Mouse (Mus musculus) CH12.LX (cell line): ENCODE data around the gene Sugct. TPM values are rescaled to one million over a fixed set of nuclear protein-coding genes. Genes with fewer than 3 reads are reported as not detected.
A peak's percentile ranks its signal among the peaks of the same experiment; 100 is the strongest.

Source experiments
- DNase-seq: peaks from one replicate; pipeline ENCODE4 v3.0.0-alpha.2; 2013; ENCODE audit errors: extremely low read depth
- H3K27ac ChIP-seq: 2 replicates; pipeline ENCODE4 v1.5.1; 2012; ENCODE audit warnings: low read depth, mild to moderate bottlenecking, control low read depth, moderate library complexity; ENCODE audit not compliant: insufficient read depth
- H3K27me3 ChIP-seq: replicated peaks from 2 replicates; pipeline ENCODE3; 2012; ENCODE audit warnings: inconsistent platforms
- H3K36me3 ChIP-seq, 2 experiments: replicated peaks in 1 of 2; 2 replicates each; pipeline versions ENCODE3 to v1.6.1; 2012; ENCODE audit warnings: inconsistent platforms in 1 of 2, low read length in 1 of 2, mild to moderate bottlenecking in 1 of 2, mixed read lengths in 1 of 2, moderate library complexity in 1 of 2; ENCODE audit not compliant: control insufficient read depth in 1 of 2, insufficient read depth in 1 of 2
- H3K4me1 ChIP-seq, 2 experiments: 2 replicates each; pipeline ENCODE4 v1.6.1; 2012; ENCODE audit warnings: inconsistent platforms in 1 of 2, moderate library complexity in 1 of 2; ENCODE audit not compliant: insufficient read depth in 2 of 2, control insufficient read depth in 1 of 2
- H3K4me2 ChIP-seq: 2 replicates; pipeline ENCODE4 v1.6.1; 2012; ENCODE audit warnings: low read depth, mild to moderate bottlenecking, control low read depth; ENCODE audit not compliant: poor library complexity, insufficient read depth, severe bottlenecking
- H3K4me3 ChIP-seq, 3 experiments: fragments of 150-350 bp in 1 of 3; sonication (generic) in 1 of 3; replicated peaks in 1 of 3; 2 replicates each; pipeline versions ENCODE3 to v1.5.1; 2011 to 2012; ENCODE audit warnings: low read depth in 2 of 3, low read length in 2 of 3, mild to moderate bottlenecking in 2 of 3, moderate library complexity in 2 of 3, control low read depth in 1 of 3, improper control_type of control experiment in 1 of 3, inconsistent platforms in 1 of 3, mixed read lengths in 1 of 3; ENCODE audit not compliant: poor library complexity in 1 of 3
- H3K79me2 ChIP-seq: replicated peaks from 2 replicates; pipeline ENCODE4 v1.6.1; 2012; ENCODE audit warnings: mild to moderate bottlenecking, moderate library complexity; ENCODE audit not compliant: control insufficient read depth, poor library complexity, insufficient read depth, severe bottlenecking; ENCODE audit errors: extremely low read depth
- H3K9ac ChIP-seq: 2 replicates; pipeline ENCODE4 v1.6.1; 2012; ENCODE audit warnings: low read depth, mild to moderate bottlenecking, control low read depth, moderate library complexity; ENCODE audit not compliant: insufficient read depth
- H3K9me3 ChIP-seq: replicated peaks from 2 replicates; pipeline ENCODE3; 2012; ENCODE audit warnings: low read length, inconsistent platforms, mixed read lengths
- BHLHE40 ChIP-seq: IDR thresholded peaks from 2 replicates; pipeline ENCODE4 v1.6.1; 2011; ENCODE audit warnings: mild to moderate bottlenecking, low read depth, low read length, improper control_type of control experiment
- E2F4 ChIP-seq: IDR thresholded peaks from 2 replicates; pipeline ENCODE4 v1.6.1; 2011; ENCODE audit warnings: low read depth, low read length, improper control_type of control experiment; ENCODE audit not compliant: insufficient replicate concordance
- ELF1 ChIP-seq: IDR thresholded peaks from 2 replicates; pipeline ENCODE4 v1.6.1; 2014; ENCODE audit warnings: low read depth, mild to moderate bottlenecking, inconsistent platforms, low read length, improper control_type of control experiment
- EP300 ChIP-seq: IDR thresholded peaks from 2 replicates; pipeline ENCODE4 v1.6.1; 2011; ENCODE audit warnings: low read length, improper control_type of control experiment
- HCFC1 ChIP-seq: IDR thresholded peaks from 2 replicates; pipeline ENCODE4 v1.6.1; 2012; ENCODE audit warnings: low read depth, mild to moderate bottlenecking, inconsistent platforms, low read length, improper control_type of control experiment
- JUND ChIP-seq: conservative IDR thresholded peaks from 2 replicates; pipeline ENCODE4 v1.6.1; 2011; ENCODE audit warnings: low read depth, low read length, improper control_type of control experiment
- MYC ChIP-seq: IDR thresholded peaks from 2 replicates; pipeline ENCODE4 v1.6.1; 2011; ENCODE audit warnings: low read depth, mild to moderate bottlenecking, improper control_type of control experiment, low read length
- PAX5 ChIP-seq: IDR thresholded peaks from 2 replicates; pipeline ENCODE4 v1.6.1; 2012; ENCODE audit warnings: low read length, inconsistent platforms, mixed read lengths
- RCOR1 ChIP-seq: conservative IDR thresholded peaks from 2 replicates; pipeline ENCODE4 v1.6.1; 2012; ENCODE audit warnings: low read depth, mild to moderate bottlenecking, inconsistent platforms, low read length, improper control_type of control experiment
- SIN3A ChIP-seq: IDR thresholded peaks from 2 replicates; pipeline ENCODE4 v1.6.1; 2012; ENCODE audit warnings: low read length, improper control_type of control experiment, inconsistent platforms
- USF2 ChIP-seq: conservative IDR thresholded peaks from 2 replicates; pipeline ENCODE4 v1.6.1; 2011; ENCODE audit warnings: low read depth, low read length, improper control_type of control experiment
- dilution Hi-C: fragments of 300-500 bp; cut with MboI; formaldehyde crosslinking; loops from 2 replicates; pipeline ENCODE4 v1.14.3; 2020; ENCODE audit warnings: low sequenced_read_pairs; ENCODE audit not compliant: extremely low pct_unique_long_range_greater_than_20kb, extremely low pct_ligation_motif_present
- in situ Hi-C: fragments of 300-500 bp; cut with MboI; formaldehyde crosslinking; loops from 3 replicates; pipeline ENCODE4 v1.14.3; 2019; ENCODE audit warnings: low sequenced_read_pairs, low pct_ligation_motif_present, low pct_unique_long_range_greater_than_20kb, mixed read lengths
- polyA plus RNA-seq: library from polyadenylated mRNA; unstranded; fragments of >175 nt; gene quantifications from 2 replicates; pipeline ENCODE4 v1.2.1, GENCODE M21; 2012; ENCODE audit warnings: low read depth; ENCODE audit not compliant: insufficient read length
- total RNA-seq, 2 experiments: library from RNA; depleted of rRNA; stranded (reverse); fragments of 300-350 nt in 1 of 2; fragments of >200 nt in 1 of 2; gene quantifications; 2 replicates each; pipeline ENCODE4 v1.2.3; 2012 to 2014

The Sugct gene
- total and polyA plus RNA-seq, 3 experiments: 0.42 to 0.87 (median 0.56) TPM

GRCm38 (mm10) chr13:17638008-17638407, 57.3 kb downstream of the Sugct start:
- H3K4me3 ChIP-seq: no peak overlapping the region
- dilution Hi-C loops: no loop called here
- no peak overlapping the region for H3K4me2 ChIP-seq
- H3K27me3 ChIP-seq: no peaks in the 10 kb centered on the region
- no peaks in the 10 kb centered on the region for H3K4me1 ChIP-seq
- no peaks in the 10 kb centered on the region for H3K9me3 ChIP-seq
- H3K27ac ChIP-seq: no peak overlapping the region
- no peak for DNase-seq
- TF ChIP-seq USF2 (no peak), RCOR1 (no peak), SIN3A (no peak), E2F4 (no peak), JUND (no peak)
- no peaks in the 10 kb centered on the region for H3K79me2 ChIP-seq
- H3K36me3 ChIP-seq: no peaks in the 10 kb centered on the region
- in situ Hi-C loops: no loop called here
- H3K9ac ChIP-seq: no peak overlapping the region

- in situ Hi-C loops (no loop called here), dilution Hi-C loops (no loop called here)
- no peaks in the 10 kb centered on the region for H3K9me3 ChIP-seq
- TF ChIP-seq EP300 (0 out of 2 replicates have a peak, but pooled peaks have one; percentile 22), JUND (no peak), ELF1 (no peak), USF2 (no peak), HCFC1 (no peak), PAX5 (no peak), BHLHE40 (no peak)
- no peak overlapping the region for H3K27ac ChIP-seq
- H3K4me1 ChIP-seq: peaks cover 0 to 9% of the 10 kb centered on the region in 2 experiments; a peak in 1 of 4 replicates
- no peaks in the 10 kb centered on the region for H3K36me3 ChIP-seq
- no peak overlapping the region for H3K4me3 ChIP-seq
- no peaks in the 10 kb centered on the region for H3K79me2 ChIP-seq
- peak; percentile 43 for DNase-seq
- H3K27me3 ChIP-seq: no peaks in the 10 kb centered on the region
- peak overlapping the region; percentile 67; the same call in 1 of the 2 replicates for H3K4me2 ChIP-seq
- H3K9ac ChIP-seq: no peak overlapping the region
Observed at GRCm38 (mm10) chr13:17627108-17627507, 68.2 kb downstream of the Sugct start.

GRCm38 (mm10) chr13:17624976-17625375, 70.4 kb downstream of the Sugct start:
- in situ Hi-C loops: no loop called here
- Histone ChIP-seq H3K27me3 (no peaks in the 10 kb centered on the region), H3K79me2 (no peaks in the 10 kb centered on the region), H3K9ac (no peak overlapping the region), H3K4me3 (no peak overlapping the region), H3K9me3 (no peaks in the 10 kb centered on the region), H3K4me2 (no peak overlapping the region), H3K4me1 (peaks cover 0 to 9% of the 10 kb centered on the region in 2 experiments; a peak in 1 of 4 replicates), H3K36me3 (no peaks in the 10 kb centered on the region), H3K27ac (no peak overlapping the region)
- no peak for TF ChIP-seq USF2
- TF ChIP-seq MYC: no peak
- dilution Hi-C loops: no loop called here
- DNase-seq: no peak
